Mouse (Mus musculus): ENCODE data around the gene Axin1. TPM values are rescaled to one million over a fixed set of nuclear protein-coding genes. Genes with fewer than 3 reads are reported as not detected.
A peak's percentile ranks its signal among the peaks of the same experiment; 100 is the strongest.

Gene Axin1
- polyA plus RNA-seq, 1 experiment from 2014 or later: 9.3 TPM

DNA sequence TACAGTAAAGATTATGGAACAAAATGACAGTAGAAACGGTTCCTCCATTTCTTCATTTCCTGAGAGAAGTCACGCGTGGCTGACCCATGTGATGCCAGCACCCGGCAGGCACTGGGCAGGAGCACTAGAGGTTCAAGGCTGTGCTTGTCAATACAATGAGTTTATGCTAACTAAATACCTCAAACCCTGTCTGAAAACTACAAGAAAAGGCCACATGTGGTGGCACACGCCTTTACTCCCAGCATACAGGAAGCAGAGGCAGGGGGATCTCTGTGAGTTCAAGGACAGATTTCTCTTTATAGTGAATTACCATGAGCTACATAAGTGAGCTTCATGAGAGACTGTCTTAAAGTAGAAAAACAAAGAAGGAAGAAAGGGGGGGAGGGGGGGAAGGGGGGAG, 92.7 kb downstream of the Axin1 start:
- Histone ChIP-seq H3K4me3 (no peak overlapping the region), H3K9me3 (no peaks in the 10 kb centered on the region), H3K27ac (no peak overlapping the region), H3K4me2 (no peak overlapping the region), H3K27me3 (no peaks in the 10 kb centered on the region), H3K4me1 (peaks cover 9% of the 10 kb centered on the region; the same call in 1 of the 2 replicates), H3K9ac (no peak overlapping the region), H3K36me3 (peaks cover 3% of the 10 kb centered on the region; the same call in 1 of the 2 replicates)
- no peak for ATAC-seq (ENCODE audit: insufficient number of reproducible peaks, low FRiP score, low TSS enrichment, low read depth)
- WGBS: 86% methylated on average over 5 of the region's 5 CpGs

- H3K4me2 ChIP-seq: no peak overlapping the region
- WGBS: 72% methylated on average over 8 of the region's 8 CpGs
These were observed 94.4 kb downstream of the Axin1 start for GRCm38 (mm10) chr17:26232863-26233262.

GRCm38 (mm10) chr17:26234386-26234785, 95.9 kb downstream of the Axin1 start:
- H3K4me1 ChIP-seq: peaks cover 11% of the 10 kb centered on the region; the same call in 1 of the 2 replicates
- H3K36me3 ChIP-seq: peaks cover 3% of the 10 kb centered on the region; the same call in 1 of the 2 replicates
- 85% methylated on average over 8 of the region's 8 CpGs for WGBS
- no peak overlapping the region for H3K4me3 ChIP-seq
- H3K27ac ChIP-seq: no peak overlapping the region
- no peaks in the 10 kb centered on the region for H3K9me3 ChIP-seq
- H3K9ac ChIP-seq: no peak overlapping the region
- H3K4me2 ChIP-seq: no peak overlapping the region
- no peak for ATAC-seq (ENCODE audit: insufficient number of reproducible peaks, low FRiP score, low TSS enrichment, low read depth)
- no peaks in the 10 kb centered on the region for H3K27me3 ChIP-seq

More at GRCm38 (mm10) chr17:26232863-26233262, 94.4 kb downstream of the Axin1 start:
- peaks cover 11% of the 10 kb centered on the region; the same call in 1 of the 2 replicates for H3K4me1 ChIP-seq
- no peak overlapping the region for H3K27ac ChIP-seq
- no peak overlapping the region for H3K4me3 ChIP-seq
- H3K9ac ChIP-seq: no peak overlapping the region
- no peak for ATAC-seq (ENCODE audit: insufficient number of reproducible peaks, low FRiP score, low TSS enrichment, low read depth)
- H3K27me3 ChIP-seq: no peaks in the 10 kb centered on the region
- no peaks in the 10 kb centered on the region for H3K9me3 ChIP-seq
- H3K36me3 ChIP-seq: peaks cover 3% of the 10 kb centered on the region; the same call in 1 of the 2 replicates

DNA sequence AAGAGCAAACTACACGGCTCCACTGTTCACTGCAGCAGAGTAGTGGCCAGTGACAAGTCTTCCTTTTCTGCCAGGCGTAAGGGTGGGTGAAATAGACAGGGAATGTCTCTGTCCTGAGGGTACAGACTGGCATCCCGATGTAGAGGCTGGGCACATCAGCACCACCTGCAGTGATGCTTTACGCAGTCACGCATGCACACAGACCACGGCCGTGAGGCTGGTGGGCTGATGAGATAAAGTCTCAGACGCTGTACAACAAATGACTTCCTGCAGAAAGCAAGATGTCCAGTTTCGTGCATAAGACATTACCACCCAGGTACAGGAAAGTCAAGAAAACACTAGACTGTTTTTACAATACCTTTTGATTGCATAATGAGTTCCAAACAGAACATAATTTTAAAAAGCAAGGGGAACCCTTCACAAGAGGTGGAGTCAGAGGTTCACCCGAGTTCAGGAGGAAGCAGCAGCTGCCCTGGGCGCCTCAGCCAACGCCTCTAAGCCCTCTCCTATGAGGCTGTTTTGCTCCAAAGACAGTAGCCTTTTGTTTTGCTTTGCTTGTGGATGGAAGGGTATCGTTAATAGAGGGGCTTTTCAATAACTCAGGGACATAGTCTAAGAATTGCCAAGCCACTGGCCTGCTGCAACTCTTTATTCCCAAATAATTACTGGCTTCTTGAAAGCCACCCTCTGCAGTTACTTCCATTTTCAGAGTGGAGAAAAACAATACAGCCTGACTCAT, 96.8 kb downstream of the Axin1 start:
- H3K4me3 ChIP-seq: no peak overlapping the region
- peaks cover 11% of the 10 kb centered on the region; the same call in 1 of the 2 replicates for H3K4me1 ChIP-seq
- no peaks in the 10 kb centered on the region; the same call in 1 of the 2 replicates for H3K36me3 ChIP-seq
- H3K27ac ChIP-seq: peak overlapping the region; percentile 48
- no peaks in the 10 kb centered on the region for H3K9me3 ChIP-seq
- H3K4me2 ChIP-seq: no peak overlapping the region
- no peak overlapping the region for H3K9ac ChIP-seq
- 49% methylated on average over 13 of the region's 13 CpGs for WGBS
- no peak for ATAC-seq (ENCODE audit: insufficient number of reproducible peaks, low FRiP score, low TSS enrichment, low read depth)
- no peaks in the 10 kb centered on the region for H3K27me3 ChIP-seq

DNA sequence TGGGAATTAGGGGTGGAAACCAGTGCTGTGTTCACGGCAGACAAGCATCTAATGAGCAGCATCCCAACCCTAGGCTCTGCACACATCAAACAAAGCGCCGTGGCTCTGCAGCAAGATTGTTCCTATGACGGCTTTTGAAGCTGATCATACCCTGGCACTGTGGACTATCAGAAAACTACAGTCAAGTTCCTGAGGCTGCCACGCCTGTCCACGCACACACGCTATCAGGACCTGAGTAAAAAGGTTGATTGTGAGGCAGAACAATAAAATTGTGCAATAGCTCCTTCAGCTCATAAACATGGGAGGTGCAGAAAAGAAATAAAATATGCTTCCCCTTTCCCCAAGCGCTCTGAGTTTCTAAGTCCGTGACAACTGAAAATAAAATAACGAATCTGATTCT, 99.2 kb downstream of the Axin1 start:
- Histone ChIP-seq H3K27me3 (no peaks in the 10 kb centered on the region), H3K36me3 (no peaks in the 10 kb centered on the region; the same call in 1 of the 2 replicates), H3K27ac (no peak overlapping the region), H3K4me3 (no peak overlapping the region), H3K4me2 (no peak overlapping the region), H3K9me3 (no peaks in the 10 kb centered on the region), H3K4me1 (peaks cover 11% of the 10 kb centered on the region; the same call in 1 of the 2 replicates), H3K9ac (no peak overlapping the region)
- 73% methylated on average over 10 of the region's 10 CpGs for WGBS
- ATAC-seq (ENCODE audit: insufficient number of reproducible peaks, low FRiP score, low TSS enrichment, low read depth): no peak

DNA sequence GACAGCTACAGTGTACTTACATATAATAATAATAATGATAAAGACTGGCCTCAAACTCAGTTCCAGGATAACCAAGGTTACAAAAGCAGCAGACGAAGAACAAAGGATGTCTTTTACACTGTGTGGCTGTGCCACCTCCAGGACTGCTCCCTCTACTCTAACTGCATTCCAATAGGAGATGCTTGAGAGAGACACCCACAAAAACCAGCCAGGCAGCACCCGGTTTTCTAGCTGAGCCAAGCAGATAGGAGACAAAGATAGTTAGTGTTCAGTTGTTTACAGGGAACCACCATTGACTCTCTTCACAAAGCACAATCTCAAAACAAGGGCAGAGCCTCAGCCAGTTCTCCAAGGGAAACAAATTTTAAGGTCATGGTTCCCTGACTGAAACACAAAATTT, 101.1 kb downstream of the Axin1 start:
- no peak overlapping the region for H3K4me3 ChIP-seq
- WGBS: 75% methylated on average over 2 of the region's 2 CpGs
- ATAC-seq (ENCODE audit: insufficient number of reproducible peaks, low FRiP score, low TSS enrichment, low read depth): no peak

DNA sequence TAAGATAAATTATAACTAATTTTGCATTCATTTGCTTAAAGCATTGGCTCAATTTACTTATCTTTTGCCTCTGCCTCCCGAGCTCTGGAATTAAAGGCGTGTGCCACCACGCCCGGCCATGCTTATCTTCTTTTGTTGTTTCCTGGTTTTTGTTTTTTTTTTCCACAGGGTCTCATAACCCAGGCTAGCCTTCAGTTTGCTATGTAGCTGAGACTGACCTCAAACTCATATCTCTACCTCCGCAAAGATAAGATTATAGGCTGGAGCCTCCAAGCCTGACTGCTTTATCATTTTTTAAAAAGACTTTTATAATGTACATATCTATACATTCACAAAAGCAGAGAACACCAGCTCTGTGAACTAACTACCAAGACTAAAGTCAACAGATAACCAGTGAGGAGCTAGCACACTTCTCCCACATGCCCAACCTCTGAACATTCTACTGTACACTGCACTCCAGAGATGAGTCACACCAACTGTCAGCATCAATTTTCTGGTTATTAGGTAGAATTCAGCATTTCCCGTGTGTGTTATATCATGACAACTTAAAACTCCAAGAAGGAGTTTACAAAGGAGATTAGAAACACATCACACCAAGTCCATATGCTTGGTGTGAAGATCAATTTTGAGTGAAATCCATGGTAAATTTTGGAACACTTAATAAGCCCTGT, 101.8 kb downstream of the Axin1 start:
- no peak overlapping the region for H3K27ac ChIP-seq
- H3K4me2 ChIP-seq: no peak overlapping the region
- WGBS: 78% methylated on average over 6 of the region's 6 CpGs
- H3K9ac ChIP-seq: no peak overlapping the region
- no peaks in the 10 kb centered on the region for H3K9me3 ChIP-seq
- no peaks in the 10 kb centered on the region for H3K36me3 ChIP-seq
- H3K4me3 ChIP-seq: no peak overlapping the region
- no peaks in the 10 kb centered on the region for H3K27me3 ChIP-seq
- no peak for ATAC-seq (ENCODE audit: insufficient number of reproducible peaks, low FRiP score, low TSS enrichment, low read depth)
- H3K4me1 ChIP-seq: peaks cover 23% of the 10 kb centered on the region

More for the DNA sequence above, 101.1 kb downstream of the Axin1 start:
- Histone ChIP-seq H3K9me3 (no peaks in the 10 kb centered on the region), H3K4me2 (no peak overlapping the region), H3K36me3 (no peaks in the 10 kb centered on the region), H3K27ac (no peak overlapping the region), H3K4me1 (peaks cover 23% of the 10 kb centered on the region), H3K27me3 (no peaks in the 10 kb centered on the region), H3K9ac (no peak overlapping the region)

DNA sequence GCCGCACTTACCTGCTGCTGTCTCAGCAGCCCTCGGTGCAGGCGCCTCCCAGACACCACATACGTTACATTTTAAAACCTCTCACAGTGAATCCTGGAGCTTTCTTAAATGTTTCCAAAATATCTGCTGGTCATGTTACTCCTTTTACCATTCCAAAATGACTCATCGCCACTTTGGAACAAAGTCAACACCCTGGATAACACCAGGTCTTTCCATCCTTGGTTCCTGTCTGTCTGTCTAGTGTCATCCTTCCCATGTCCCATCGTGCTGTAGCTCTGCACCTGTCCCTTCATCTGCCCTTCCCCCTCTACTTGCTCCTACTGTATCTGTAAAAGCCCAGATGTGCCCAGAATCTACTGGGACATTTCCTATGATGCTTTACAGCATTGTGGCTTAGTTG, 102.5 kb downstream of the Axin1 start:
- no peaks in the 10 kb centered on the region for H3K27me3 ChIP-seq
- ATAC-seq (ENCODE audit: insufficient number of reproducible peaks, low FRiP score, low TSS enrichment, low read depth): no peak
- no peak overlapping the region for H3K4me3 ChIP-seq
- no peaks in the 10 kb centered on the region for H3K9me3 ChIP-seq
- H3K9ac ChIP-seq: no peak overlapping the region
- WGBS: 74% methylated on average over 6 of the region's 6 CpGs
- H3K4me1 ChIP-seq: peaks cover 15% of the 10 kb centered on the region
- H3K27ac ChIP-seq: no peak overlapping the region
- H3K36me3 ChIP-seq: no peaks in the 10 kb centered on the region
- no peak overlapping the region for H3K4me2 ChIP-seq

DNA sequence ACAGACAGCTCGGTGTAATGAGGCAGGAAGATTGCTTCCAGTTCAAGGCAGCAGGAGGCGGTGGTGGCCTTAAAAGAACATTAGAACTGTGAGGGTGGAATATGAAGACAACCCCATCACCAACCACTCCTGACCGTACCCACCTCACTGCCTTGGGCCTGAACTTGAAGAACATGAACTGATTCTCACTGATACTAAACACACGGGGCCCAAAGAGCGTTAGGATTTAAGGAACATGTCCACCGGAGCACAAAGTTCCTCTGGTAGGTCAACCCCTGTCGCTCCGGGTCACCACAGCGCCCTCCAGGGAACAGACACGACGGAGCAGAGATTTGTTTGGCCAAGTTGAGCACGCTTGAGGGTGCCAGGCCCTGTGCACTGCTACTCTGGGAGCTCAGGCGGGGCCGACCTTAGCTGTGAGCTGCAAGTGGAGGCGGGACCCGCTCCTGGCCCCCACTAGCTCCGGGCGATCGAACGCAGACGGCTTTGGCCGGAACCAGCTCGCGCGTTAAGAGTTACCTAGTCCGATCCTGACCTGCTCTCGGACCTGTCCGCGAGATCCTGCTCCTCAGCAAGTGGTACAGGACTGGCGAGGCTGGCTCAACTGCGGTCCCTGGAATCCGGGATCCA, 105.1 kb downstream of the Axin1 start:
- Histone ChIP-seq H3K36me3 (no peaks in the 10 kb centered on the region), H3K4me3 (peak overlapping the region; percentile 79), H3K9ac (peak overlapping the region; percentile 74), H3K27me3 (no peaks in the 10 kb centered on the region), H3K4me1 (peaks cover 12% of the 10 kb centered on the region), H3K4me2 (peak overlapping the region; percentile 74), H3K9me3 (no peaks in the 10 kb centered on the region), H3K27ac (peak overlapping the region; percentile 83)
- under 1% methylated on average over 32 of the region's 32 CpGs for WGBS
- ATAC-seq (ENCODE audit: insufficient number of reproducible peaks, low FRiP score, low TSS enrichment, low read depth): peak; percentile 80

GRCm38 (mm10) chr17:26244101-26244841, 105.8 kb downstream of the Axin1 start, which contains the start of gene Fam234a:
Gene Fam234a (minus strand): TSS chr17:26244242.
- Histone ChIP-seq H3K9ac (peak within 1 kb of the TSS; percentile 74), H3K9me3 (no peaks in the 10 kb centered on the region), H3K4me2 (peak within 1 kb of the TSS; percentile 74), H3K27ac (peak within 1 kb of the TSS; percentile 83), H3K36me3 (no peaks in the 10 kb centered on the region), H3K4me3 (peak within 1 kb of the TSS; percentile 79), H3K27me3 (no peaks in the 10 kb centered on the region), H3K4me1 (peaks cover 12% of the 10 kb centered on the region)
- peak; percentile 98 for ATAC-seq (ENCODE audit: insufficient number of reproducible peaks, low FRiP score, low TSS enrichment, low read depth)
- 8% methylated on average over 27 of the region's 33 CpGs for WGBS

All from limb, embryonic 15.5 days (tissue).